22 mouse cellular contexts compared by ENCODE assay signal in genomic region chr7:78555532-78555931, GRCm38 (mm10).
"Had no signal": no experiment of that assay in that cellular context is flagged by ENCODE, and none has a peak within 500 bp of the region (broad histone marks: within the 10 kb centered on the region; RNA-seq: fewer than 3 reads in every experiment).

No protein-coding gene starts in this region.

- H3K9me3 ChIP-seq: heart, embryonic 13.5 days; heart, embryonic 15.5 days; hindbrain, embryonic 13.5 days; hindbrain, embryonic 15.5 days; limb, embryonic 13.5 days; limb, embryonic 15.5 days; liver, embryonic 12.5 days had no signal

- DNase-seq: forebrain, postnatal 0 days; gastrocnemius, postnatal 14 days; gastrocnemius, postnatal 36 days; heart, adult 11 months; heart, adult 2 months; heart, postnatal 14 days; heart, postnatal 36 days; kidney, adult 18-20 months; layer of hippocampus, adult 9-11 months; layer of hippocampus, postnatal 36 days; left cerebral cortex, postnatal 4 days had no signal

- H3K36me3 ChIP-seq: heart, embryonic 13.5 days; heart, embryonic 15.5 days; hindbrain, embryonic 15.5 days; limb, embryonic 13.5 days; limb, embryonic 15.5 days; liver, embryonic 12.5 days had no signal

- ATAC-seq: forebrain, postnatal 0 days; hindbrain, postnatal 0 days; intestine, embryonic 16.5 days; liver, embryonic 12.5 days had no signal

- H3K4me1 ChIP-seq: heart, embryonic 13.5 days; heart, embryonic 15.5 days; limb, embryonic 13.5 days; limb, embryonic 15.5 days; liver, embryonic 12.5 days had no signal

- H3K27ac ChIP-seq: heart, adult 2 months; heart, embryonic 13.5 days; heart, embryonic 15.5 days; hindbrain, embryonic 13.5 days; hindbrain, embryonic 15.5 days; hindbrain, postnatal 0 days; limb, embryonic 13.5 days; limb, embryonic 15.5 days; liver, embryonic 12.5 days; liver, embryonic 14.5 days had no signal

- H3K4me2 ChIP-seq: heart, embryonic 11.5 days; heart, embryonic 13.5 days; heart, embryonic 15.5 days; hindbrain, embryonic 13.5 days; hindbrain, embryonic 15.5 days; limb, embryonic 13.5 days; limb, embryonic 15.5 days; liver, embryonic 12.5 days had no signal

- H3K27me3 ChIP-seq: heart, embryonic 13.5 days; heart, embryonic 15.5 days; hindbrain, embryonic 13.5 days; hindbrain, embryonic 15.5 days; limb, embryonic 13.5 days; limb, embryonic 15.5 days; liver, embryonic 12.5 days had no signal

- H3K9ac ChIP-seq: forebrain, postnatal 0 days; heart, embryonic 13.5 days; heart, embryonic 15.5 days; hindbrain, embryonic 13.5 days; hindbrain, embryonic 15.5 days; limb, embryonic 13.5 days; limb, embryonic 15.5 days; liver, embryonic 12.5 days; liver, embryonic 14.5 days had no signal

- H3K4me3 ChIP-seq: heart, adult 2 months; heart, embryonic 13.5 days; heart, embryonic 15.5 days; hindbrain, embryonic 13.5 days; hindbrain, embryonic 15.5 days; limb, embryonic 13.5 days; limb, embryonic 15.5 days; liver, embryonic 12.5 days had no signal
